ENCODE assay signal across 8 mouse cellular contexts in genomic region chr4:142084131-142084899, GRCm38 (mm10). TPM values are rescaled to one million over a fixed set of nuclear protein-coding genes. Genes with fewer than 3 reads are reported as not detected.
DNase-seq lines count a peak whose midpoint lies in the region; ATAC-seq lines count a peak whose summit lies in the region.

Tmem51 (minus strand) TSS chr4:142084304.

- H3K9ac ChIP-seq in intestine, embryonic 16.5 days (ENCODE audit: low read depth, low read length): peak within 1 kb of the TSS; percentile 92
- peak within 1 kb of the TSS; percentile 64 for H3K9ac ChIP-seq in liver, embryonic 16.5 days (ENCODE audit: low read depth, low read length)
- H3K9ac ChIP-seq in neural tube, embryonic 13.5 days: peak within 1 kb of the TSS; percentile 76

- DNase-seq in cerebellum, postnatal 14 days: peak; percentile 66 to 70
- no peak for DNase-seq in gonadal fat pad, adult 2 months (ENCODE audit: low read depth)
- DNase-seq in yolk sac, embryonic 10.5 days (ENCODE audit: low spot score): peak; percentile 80

- no peaks in the 10 kb centered on the region; the same call in 1 of the 2 replicates for H3K4me1 ChIP-seq in erythroblast, embryonic 14.5 days (ENCODE audit: control insufficient read depth)
- peaks cover 44% of the 10 kb centered on the region for H3K4me1 ChIP-seq in intestine, embryonic 16.5 days (ENCODE audit: control insufficient read depth, insufficient read depth, low read length)
- H3K4me1 ChIP-seq in liver, embryonic 16.5 days (ENCODE audit: control insufficient read depth, low read depth, low read length): peaks cover 20% of the 10 kb centered on the region
- H3K4me1 ChIP-seq in neural tube, embryonic 13.5 days (replicated peaks): peaks cover 43% of the 10 kb centered on the region

- no peaks in the 10 kb centered on the region; the same call in 1 of the 2 replicates for H3K36me3 ChIP-seq in erythroblast, embryonic 14.5 days (ENCODE audit: control insufficient read depth)
- H3K36me3 ChIP-seq in intestine, embryonic 16.5 days (ENCODE audit: control insufficient read depth, insufficient read depth, low read length): no peaks in the 10 kb centered on the region
- no peaks in the 10 kb centered on the region for H3K36me3 ChIP-seq in liver, embryonic 16.5 days (ENCODE audit: control insufficient read depth, insufficient read depth)
- H3K36me3 ChIP-seq in neural tube, embryonic 13.5 days: no peaks in the 10 kb centered on the region

- no peaks in the 10 kb centered on the region for H3K9me3 ChIP-seq in erythroblast, embryonic 14.5 days (ENCODE audit: control insufficient read depth, low read length)
- H3K9me3 ChIP-seq in intestine, embryonic 16.5 days (ENCODE audit: control insufficient read depth, low read length): no peaks in the 10 kb centered on the region
- H3K9me3 ChIP-seq in liver, embryonic 16.5 days (replicated peaks; ENCODE audit: control insufficient read depth, low read length): no peaks in the 10 kb centered on the region
- H3K9me3 ChIP-seq in neural tube, embryonic 13.5 days: no peaks in the 10 kb centered on the region

- WGBS in intestine, embryonic 16.5 days: under 1% methylated on average over 52 of the region's 52 CpGs
- under 1% methylated on average over 51 of the region's 52 CpGs for WGBS in liver, embryonic 16.5 days (ENCODE audit: insufficient replicate concordance)
- WGBS in neural tube, embryonic 13.5 days: under 1% methylated on average over 41 of the region's 52 CpGs

- H3K4me3 ChIP-seq in erythroblast, embryonic 14.5 days (replicated peaks): peak within 1 kb of the TSS; percentile 45
- peak within 1 kb of the TSS; percentile 83 for H3K4me3 ChIP-seq in intestine, embryonic 16.5 days (ENCODE audit: low read length)
- peak within 1 kb of the TSS; percentile 64 for H3K4me3 ChIP-seq in liver, embryonic 16.5 days (ENCODE audit: low read depth, low read length)
- H3K4me3 ChIP-seq in neural tube, embryonic 13.5 days: peak within 1 kb of the TSS; percentile 56

- H3K4me2 ChIP-seq in intestine, embryonic 16.5 days (ENCODE audit: low read depth, low read length): peak within 1 kb of the TSS; percentile 87
- peak within 1 kb of the TSS; percentile 60 for H3K4me2 ChIP-seq in liver, embryonic 16.5 days (ENCODE audit: low read depth, low read length)
- H3K4me2 ChIP-seq in neural tube, embryonic 13.5 days: peak within 1 kb of the TSS; percentile 97

- H3K27me3 ChIP-seq in erythroblast, embryonic 14.5 days (ENCODE audit: control insufficient read depth): peaks cover 37% of the 10 kb centered on the region
- no peaks in the 10 kb centered on the region for H3K27me3 ChIP-seq in intestine, embryonic 16.5 days (replicated peaks; ENCODE audit: control insufficient read depth, insufficient read depth, low read length)
- peaks cover 22% of the 10 kb centered on the region for H3K27me3 ChIP-seq in liver, embryonic 16.5 days (ENCODE audit: control insufficient read depth, insufficient read depth, low read depth, low read length)
- H3K27me3 ChIP-seq in neural tube, embryonic 13.5 days: peaks cover 59% of the 10 kb centered on the region

- ATAC-seq in erythroblast, adult 5-6 weeks (replicated peaks; ENCODE audit: low FRiP score, poor library complexity, severe bottlenecking): no peak
- peak; percentile 89 for ATAC-seq in intestine, embryonic 16.5 days
- peak; percentile 81 for ATAC-seq in liver, embryonic 16.5 days (ENCODE audit: low read depth)
- peak; percentile 72 for ATAC-seq in neural tube, embryonic 13.5 days (ENCODE audit: low read depth)

- H3K27ac ChIP-seq in intestine, embryonic 16.5 days (ENCODE audit: low read length): peak within 1 kb of the TSS; percentile 97
- H3K27ac ChIP-seq in liver, embryonic 16.5 days (ENCODE audit: low read length): peak within 1 kb of the TSS; percentile 81
- no peak within 1 kb of the TSS for H3K27ac ChIP-seq in neural tube, embryonic 13.5 days (replicated peaks)

RNA-seq across cellular contexts. Expression of gene Tmem51, which starts in this region (rescaled TPM):
- 0.09 and 0.15 TPM in 2 replicates for polyA plus RNA-seq in erythroblast, embryonic 14.5 days (2012)
- total RNA-seq in erythroblast, adult 5-6 weeks (2015; ENCODE audit: low replicate concordance): 4.6 and 8.1 TPM in 2 replicates
- 1.4 and 2.9 TPM in 2 replicates for total RNA-seq in erythroblast, adult 5-6 weeks (2017; ENCODE audit: low replicate concordance)
- polyA plus RNA-seq in gonadal fat pad, adult 2 months (2012; rRNA removed): 79.5 and 98.3 TPM in 2 replicates
- 160 and 206 TPM in 2 replicates for polyA plus RNA-seq in intestine, embryonic 16.5 days (2015; fragmentation: Nextera tagmentation; extraction: Ambion mirVana)
- 15.7 and 18.6 TPM in 2 replicates for polyA plus RNA-seq in liver, embryonic 16.5 days (2015; fragmentation: Nextera tagmentation; extraction: Ambion mirVana)
- 5.2 and 6.4 TPM in 2 replicates for polyA plus RNA-seq in neural tube, embryonic 13.5 days (2015; fragmentation: Nextera tagmentation; extraction: Ambion mirVana)
